Mouse (Mus musculus) brain, embryonic 14.5 days (tissue): ENCODE data around the gene Txlng. TPM values are rescaled to one million over a fixed set of nuclear protein-coding genes. Genes with fewer than 3 reads are reported as not detected.
A peak's percentile ranks its signal among the peaks of the same experiment; 100 is the strongest.

Experiments
- DNase-seq: peaks from one replicate; pipeline ENCODE4 v3.0.0-alpha.2; 2011; ENCODE audit warnings: low read depth
- CTCF ChIP-seq: fragments of 200-500 bp; IDR thresholded peaks from 2 replicates; pipeline ENCODE4 v1.5.1; 2012; ENCODE audit warnings: inconsistent platforms, mild to moderate bottlenecking, moderate library complexity, borderline replicate concordance; ENCODE audit not compliant: insufficient read depth, insufficient read length; ENCODE audit errors: extremely low read depth
- POLR2A ChIP-seq: fragments of 200-500 bp; IDR thresholded peaks from 2 replicates; pipeline ENCODE4 v1.6.1; 2012; ENCODE audit warnings: mild to moderate bottlenecking, inconsistent platforms, borderline replicate concordance; ENCODE audit not compliant: poor library complexity, insufficient read depth, insufficient read length, severe bottlenecking; ENCODE audit errors: extremely low read depth
- polyA plus RNA-seq: library from polyadenylated mRNA; depleted of rRNA; stranded (reverse); fragments of >200 nt; gene quantifications from 2 replicates; pipeline ENCODE4 v1.2.3, GENCODE M21; 2012; rRNA removed

Txlng gene
- polyA plus RNA-seq, 1 experiment = 11.7 TPM

DNA sequence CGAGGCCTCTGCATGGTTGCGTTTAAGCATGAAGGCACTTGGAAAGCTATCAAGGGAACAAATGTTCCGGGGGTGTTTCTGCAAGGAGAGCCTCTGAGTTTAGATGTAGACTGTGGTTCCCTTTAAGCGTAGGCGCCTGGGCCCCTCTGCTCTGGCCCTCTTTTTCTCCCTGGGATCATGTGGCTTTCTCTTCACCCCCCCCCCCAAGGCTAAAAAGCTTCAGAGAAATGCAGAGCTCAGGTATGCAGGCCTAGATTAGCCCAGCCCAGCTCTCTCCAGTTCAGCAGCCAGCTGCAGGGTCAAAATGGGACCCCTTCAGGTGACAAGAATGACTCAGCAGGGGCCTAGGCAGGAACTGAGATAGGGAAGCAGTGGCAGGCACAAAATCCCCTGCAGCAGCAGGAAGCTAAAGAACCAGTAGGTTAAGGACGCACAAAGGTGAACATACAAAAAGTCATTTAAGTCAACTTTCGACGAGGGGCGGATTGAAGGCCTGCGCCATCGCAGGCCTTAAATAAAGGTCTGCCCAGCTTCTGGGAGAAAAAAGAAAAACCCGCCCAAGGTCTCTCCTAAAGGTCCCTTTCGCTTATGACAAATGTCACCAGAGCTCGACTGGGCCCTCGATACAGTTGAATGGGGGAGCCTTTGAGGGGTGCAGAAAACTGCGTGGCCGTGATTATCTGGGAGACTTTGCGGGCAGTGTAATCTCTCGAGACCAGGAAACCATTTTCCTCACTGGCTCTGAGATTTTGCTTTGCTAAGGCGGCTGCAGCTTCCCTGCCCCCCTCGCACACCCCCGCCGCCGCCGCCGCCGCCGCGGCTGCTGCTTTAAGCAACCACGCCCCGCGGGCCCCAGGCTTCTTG, 69.8 kb downstream of the Txlng start:
- DNase-seq = peak; percentile 51
- TF ChIP-seq POLR2A (no peak), CTCF (no peak)

DNA sequence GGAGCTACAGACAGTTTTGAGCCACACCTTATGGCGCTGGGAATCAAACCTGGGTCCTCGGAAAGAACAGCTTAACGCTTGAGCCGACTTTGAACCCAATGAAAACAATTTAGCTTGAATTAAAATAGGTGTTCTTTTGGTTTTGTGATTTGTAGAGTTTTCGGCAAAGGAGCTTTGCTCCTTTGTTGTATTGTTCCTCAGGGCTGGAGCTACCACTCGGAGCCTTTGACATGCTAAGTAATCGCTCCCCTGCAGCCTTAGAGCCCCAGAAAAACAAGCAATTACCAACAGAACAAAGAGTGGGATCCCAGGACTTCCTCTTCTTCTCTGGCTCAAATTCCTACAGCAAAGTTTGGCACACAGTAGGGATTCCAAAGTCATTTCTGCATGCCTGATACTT, 73.2 kb downstream of the Txlng start:
- DNase-seq = no peak
- TF ChIP-seq CTCF (no peak), POLR2A (no peak)

DNA sequence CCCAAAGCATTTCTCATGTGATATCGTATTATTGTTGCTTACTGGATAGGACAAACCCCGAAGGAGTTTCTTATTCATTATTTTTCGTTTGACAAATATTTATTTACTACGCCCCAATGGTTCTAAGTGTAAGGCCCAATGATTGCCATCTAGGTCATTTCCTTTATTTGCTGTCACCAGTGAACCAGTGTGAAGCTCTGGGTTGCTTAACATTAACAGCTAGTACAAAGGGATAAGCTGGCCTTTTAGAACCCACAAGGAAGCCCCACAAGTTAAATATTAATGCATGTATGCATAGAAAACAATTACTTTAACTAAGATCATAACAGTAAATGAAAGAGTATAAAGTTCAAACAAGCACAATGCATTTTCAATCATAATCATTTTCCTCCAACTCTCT, 74.9 kb downstream of the Txlng start:
- TF ChIP-seq CTCF (no peak), POLR2A (no peak)
- DNase-seq = no peak

DNA sequence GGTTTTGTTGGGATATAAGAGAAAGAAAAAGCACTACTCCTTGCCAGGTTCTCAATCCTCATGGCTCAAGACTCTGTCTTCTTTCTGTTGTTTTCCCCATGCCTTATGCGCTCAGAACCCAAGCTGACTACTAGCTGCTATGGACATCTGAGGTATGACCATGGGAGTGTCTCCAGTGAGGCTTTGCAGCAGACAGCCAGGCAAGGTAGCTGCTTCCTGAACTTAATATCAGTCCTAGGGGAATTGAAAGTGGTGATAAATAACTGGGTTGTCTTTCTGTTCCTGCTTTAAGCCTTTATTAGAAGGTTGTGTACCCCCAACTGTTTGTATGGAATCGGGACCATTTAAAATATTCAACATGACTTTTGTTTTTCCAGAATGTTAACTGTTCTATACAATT, 76.8 kb downstream of the Txlng start:
- no peak for DNase-seq
- no peak for TF ChIP-seq CTCF
- TF ChIP-seq POLR2A = no peak

DNA sequence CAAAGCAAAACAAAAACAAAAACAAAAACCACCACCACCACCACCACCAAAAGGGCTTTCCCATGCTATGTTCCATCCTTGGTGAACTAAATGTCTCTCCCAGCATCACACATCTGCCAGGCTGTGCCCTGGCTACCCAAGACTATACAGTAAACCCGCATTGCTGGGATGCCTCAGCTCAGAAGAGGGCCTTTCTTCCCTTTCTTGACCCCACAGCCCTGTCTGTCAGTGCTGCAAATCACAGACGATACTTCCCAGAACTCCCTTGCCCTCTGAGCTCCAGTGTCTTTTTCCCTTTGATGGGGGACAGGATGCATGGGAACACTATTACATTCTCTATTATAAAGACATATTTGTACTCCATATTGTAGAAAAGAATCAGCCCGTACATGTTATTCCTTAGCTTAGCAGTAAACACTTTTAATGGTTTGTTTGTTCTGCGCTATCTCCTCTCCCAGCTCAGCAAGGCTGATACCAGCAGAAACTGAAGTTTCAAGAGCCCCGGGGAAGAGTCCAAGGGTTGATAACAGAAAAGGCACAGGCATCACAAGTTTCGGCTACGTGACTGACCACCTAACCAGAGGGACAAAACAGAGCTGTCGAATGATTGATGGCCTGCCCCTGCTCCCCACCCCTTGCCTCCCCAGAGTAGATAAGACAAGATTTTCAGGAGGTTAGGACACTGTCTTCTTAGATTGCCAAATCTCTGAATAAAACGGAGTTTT, 80.4 kb downstream of the Txlng start:
- TF ChIP-seq CTCF = no peak
- no peak for TF ChIP-seq POLR2A
- DNase-seq = no peak

DNA sequence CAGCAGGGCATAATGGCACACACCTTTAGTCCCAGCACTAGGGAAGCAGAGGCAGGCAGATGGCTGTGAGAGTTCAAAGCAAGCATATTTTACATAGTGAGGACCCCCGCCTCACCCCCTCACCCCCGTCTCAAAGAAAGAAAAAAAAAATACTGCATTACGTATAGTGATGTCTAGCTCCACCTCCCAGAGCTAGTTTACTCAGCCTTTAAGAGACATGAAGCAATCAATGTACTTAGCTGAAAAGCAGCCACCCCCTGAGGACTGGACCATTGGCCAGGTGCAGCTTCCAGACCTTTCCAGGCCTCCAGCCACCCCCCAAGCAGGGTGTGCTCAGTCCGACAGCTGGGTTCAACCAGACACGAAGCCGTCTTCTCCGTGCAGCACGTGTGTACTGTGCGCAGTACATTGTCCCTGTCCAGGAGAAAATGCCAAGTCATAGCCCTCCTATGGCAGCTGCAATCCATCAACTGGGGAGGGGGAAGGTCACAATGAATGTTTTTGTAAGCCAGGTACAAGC, 93.1 kb downstream of the Txlng start:
- peak; percentile 34 for DNase-seq
- no peak for TF ChIP-seq POLR2A
- no peak for TF ChIP-seq CTCF

DNA sequence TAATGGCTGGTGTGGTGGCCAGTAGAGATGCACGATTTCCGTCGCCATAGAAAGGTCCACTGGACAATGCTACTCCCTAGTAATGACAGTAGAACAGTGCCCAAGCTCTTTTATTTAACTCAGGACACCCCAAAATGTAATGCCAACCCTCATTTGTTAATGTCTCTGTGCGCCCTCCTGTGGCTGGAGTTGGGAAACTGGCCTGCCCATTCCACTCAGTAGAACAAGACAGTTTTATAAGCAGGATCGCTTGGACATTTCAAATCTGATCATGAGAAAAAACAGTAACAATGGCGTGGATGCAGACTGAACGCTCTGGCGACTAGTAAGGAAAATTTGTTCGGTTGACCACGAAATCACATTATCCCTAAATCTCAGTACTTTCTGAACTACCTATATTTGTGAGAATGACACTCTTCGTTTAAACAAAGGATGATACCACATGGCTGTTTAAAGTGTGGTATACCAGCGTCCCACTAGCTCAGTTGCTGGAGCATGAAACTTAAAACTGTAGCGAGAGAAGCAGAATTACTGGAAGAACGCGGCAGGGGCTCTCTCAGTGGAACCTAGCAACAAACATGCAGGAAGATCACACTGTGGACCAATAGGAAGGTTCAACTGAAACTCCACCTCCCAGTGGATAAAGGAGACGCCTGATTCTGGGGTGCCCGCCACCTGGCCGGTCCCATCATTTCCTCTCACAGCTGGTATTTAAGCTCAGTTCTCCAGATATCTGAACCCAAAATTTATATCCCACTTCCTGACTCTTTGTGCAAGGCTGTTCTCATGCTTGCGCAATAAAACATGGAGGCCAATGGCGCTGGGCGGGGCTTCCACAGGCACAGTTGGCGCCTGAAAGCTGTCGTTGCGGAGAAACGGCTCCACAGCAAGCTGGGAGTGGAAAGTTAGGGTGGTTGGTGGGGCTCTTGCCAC, 94.0 kb downstream of the Txlng start:
- TF ChIP-seq POLR2A (no peak), CTCF (peak; percentile 55; the same call in 1 of the 2 replicates)
- peak; percentile 81 for DNase-seq

DNA sequence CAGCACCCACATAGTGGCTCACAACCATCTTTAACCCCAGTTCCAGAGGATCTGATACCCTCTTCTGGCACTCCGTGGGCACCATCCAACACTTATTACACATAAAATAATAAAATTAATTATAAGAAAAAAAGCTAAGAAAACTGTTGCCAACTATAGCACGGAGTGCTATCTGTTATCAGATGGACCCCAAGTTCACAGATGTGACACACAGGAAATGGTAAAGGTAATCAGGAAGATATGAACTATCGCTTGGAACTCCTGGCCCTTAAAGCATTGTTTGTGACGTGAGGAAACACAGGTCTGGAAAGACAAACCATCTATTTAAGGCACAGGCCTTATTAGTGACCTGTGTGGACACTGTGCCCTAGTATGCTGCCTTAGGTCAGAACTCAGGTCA, 99.2 kb downstream of the Txlng start:
- DNase-seq = no peak
- no peak for TF ChIP-seq POLR2A
- TF ChIP-seq CTCF = no peak

Other genes with a start within 250 kb of the Txlng start
- gene Reps2, start 185.8 kb downstream of the Txlng start, polyA plus RNA-seq = 3.3 and 5.3 TPM in 2 replicates
- gene Rbbp7, start 69.1 kb downstream of the Txlng start, polyA plus RNA-seq = 113 and 119 TPM in 2 replicates
- 18.8 and 27.9 TPM in 2 replicates for gene Syap1, start 59.0 kb upstream of the Txlng start, polyA plus RNA-seq
- gene Ctps2, start 71.8 kb upstream of the Txlng start, polyA plus RNA-seq = 47.1 and 67.7 TPM in 2 replicates
- 0.23 and 0.48 TPM in 2 replicates for gene S100g, start 135.1 kb upstream of the Txlng start, polyA plus RNA-seq